Mouse (Mus musculus) brain, embryonic 14.5 days (tissue): ENCODE data around the gene Znhit6.

ENCODE experiments used
- CTCF ChIP-seq: fragments of 200-500 bp; IDR thresholded peaks from 2 replicates; pipeline ENCODE4 v1.5.1; 2012; ENCODE audit warnings: inconsistent platforms, mild to moderate bottlenecking, moderate library complexity, borderline replicate concordance; ENCODE audit not compliant: insufficient read depth, insufficient read length; ENCODE audit errors: extremely low read depth
- POLR2A ChIP-seq: fragments of 200-500 bp; IDR thresholded peaks from 2 replicates; pipeline ENCODE4 v1.6.1; 2012; ENCODE audit warnings: mild to moderate bottlenecking, inconsistent platforms, borderline replicate concordance; ENCODE audit not compliant: poor library complexity, insufficient read depth, insufficient read length, severe bottlenecking; ENCODE audit errors: extremely low read depth

- TF ChIP-seq CTCF (no peak), POLR2A (no peak)
Observed at GRCm38 (mm10) chr3:145640583-145640982, 64.6 kb downstream of the Znhit6 start.
